Mouse (Mus musculus) embryonic fibroblast, embryonic 13.5 days (primary cell): ENCODE measurements at regions not wholly inside any gene's neighbourhood (a gene's known extent, or its start where the extent isn't known, plus 50 kb on each side); places are given as distances from the start of the nearest gene placed in this dataset.

Experiments
- CTCF ChIP-seq: IDR thresholded peaks from 2 replicates; pipeline ENCODE4 v1.5.1; 2011; ENCODE audit warnings: mild to moderate bottlenecking, control low read depth, low read length, moderate library complexity, borderline replicate concordance; ENCODE audit not compliant: insufficient read depth
- POLR2A ChIP-seq: IDR thresholded peaks from 2 replicates; pipeline ENCODE4 v1.6.1; 2011; ENCODE audit warnings: low read depth, mild to moderate bottlenecking, control low read depth, low read length, moderate library complexity

DNA sequence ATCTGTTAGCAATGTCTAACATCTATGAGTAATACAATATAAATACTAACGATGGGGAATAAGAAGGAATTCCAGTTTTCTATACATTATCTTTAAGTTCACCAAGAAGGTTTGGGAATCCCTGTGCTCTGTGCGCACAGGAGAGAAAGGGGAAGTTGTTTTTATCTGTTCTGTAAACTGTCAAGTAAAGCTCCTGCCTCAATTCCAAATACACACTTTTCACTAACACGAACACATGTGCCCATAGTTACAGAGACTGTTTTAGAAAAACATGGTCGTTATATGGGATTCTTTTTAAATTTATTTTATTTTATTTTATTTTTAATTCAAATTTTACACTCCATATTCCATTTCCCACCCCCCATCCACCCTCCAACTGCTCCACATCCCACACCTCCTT is 50.8 kb upstream of the Mef2c start:
- no peak for TF ChIP-seq CTCF
- TF ChIP-seq POLR2A = no peak
